Mouse (Mus musculus): ENCODE measurements around the gene Zmat5. TPM values are rescaled to one million over a fixed set of nuclear protein-coding genes. Genes with fewer than 3 reads are reported as not detected.
"Not testable (repeated sequence)": the region's sequence is repeated elsewhere in the genome, so short reads cannot be mapped to it uniquely, and the experiment has no call there.

Zmat5 gene
- polyA plus RNA-seq, 1 experiment from 2014 or later = 57.3 TPM

GRCm38 (mm10) chr11:4705178-4705577, 700 bp downstream of the Zmat5 start:
- WGBS = 10% methylated on average over 4 of the region's 4 CpGs
- DNase-seq (ENCODE audit: low spot score) (no peak), ATAC-seq (ENCODE audit: low FRiP score) (no peak)
- Histone ChIP-seq H3K4me2 (replicated peaks) (peak overlapping the region; percentile 94), H3K9me3 (ENCODE audit: control insufficient read depth, low read length) (no peaks in the 10 kb centered on the region), H3K9ac (peak overlapping the region; percentile 74), H3K4me1 (replicated peaks; ENCODE audit: control insufficient read depth, insufficient read depth, low read length) (peaks cover 21% of the 10 kb centered on the region), H3K27me3 (ENCODE audit: control insufficient read depth, insufficient read depth, low read length) (no peaks in the 10 kb centered on the region), H3K4me3 (replicated peaks; ENCODE audit: low read length) (peak overlapping the region; percentile 49), H3K36me3 (replicated peaks; ENCODE audit: control insufficient read depth, insufficient read depth) (peaks cover 14% of the 10 kb centered on the region; the same call in 1 of the 2 replicates), H3K27ac (no peak overlapping the region)

DNA sequence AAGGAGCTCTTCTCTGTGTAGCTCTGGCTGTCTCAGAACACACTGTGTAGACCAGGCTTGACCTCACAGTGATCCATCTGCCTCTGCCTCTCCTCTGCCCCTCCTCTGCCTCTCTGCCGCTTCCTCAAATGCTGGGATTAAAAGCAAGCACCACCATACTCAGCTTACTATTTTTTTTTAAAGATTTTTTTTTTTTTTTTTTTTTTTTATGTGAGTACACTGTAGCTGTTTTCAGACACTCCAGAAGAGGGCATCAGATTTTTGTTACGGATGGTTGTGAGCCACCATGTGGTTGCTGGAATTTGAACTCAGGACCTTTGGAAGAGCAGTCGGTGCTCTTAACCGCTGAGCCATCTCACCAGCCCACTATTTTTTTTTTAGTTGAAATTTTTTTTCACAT, 5.7 kb downstream of the Zmat5 start:
- H3K9ac ChIP-seq; H3K9me3 ChIP-seq (ENCODE audit: control insufficient read depth, low read length); H3K4me2 ChIP-seq (replicated peaks); H3K4me1 ChIP-seq (replicated peaks; ENCODE audit: control insufficient read depth, insufficient read depth, low read length); H3K36me3 ChIP-seq (replicated peaks; ENCODE audit: control insufficient read depth, insufficient read depth); DNase-seq (ENCODE audit: low spot score); H3K27me3 ChIP-seq (ENCODE audit: control insufficient read depth, insufficient read depth, low read length); H3K4me3 ChIP-seq (replicated peaks; ENCODE audit: low read length); H3K27ac ChIP-seq; ATAC-seq (ENCODE audit: low FRiP score): not testable (repeated sequence)
- 91% methylated on average over 4 of the region's 4 CpGs for WGBS

- H3K4me3 ChIP-seq (replicated peaks; ENCODE audit: low read length) = no peak overlapping the region
- H3K27ac ChIP-seq = no peak overlapping the region
- H3K9me3 ChIP-seq (ENCODE audit: control insufficient read depth, low read length) = no peaks in the 10 kb centered on the region
- H3K4me1 ChIP-seq (replicated peaks; ENCODE audit: control insufficient read depth, insufficient read depth, low read length) = no peaks in the 10 kb centered on the region
- no peak overlapping the region for H3K9ac ChIP-seq
- DNase-seq (ENCODE audit: low spot score) (no peak), ATAC-seq (ENCODE audit: low FRiP score) (no peak)
- no peaks in the 10 kb centered on the region for H3K36me3 ChIP-seq (replicated peaks; ENCODE audit: control insufficient read depth, insufficient read depth)
- H3K4me2 ChIP-seq (replicated peaks) = no peak overlapping the region
- H3K27me3 ChIP-seq (ENCODE audit: control insufficient read depth, insufficient read depth, low read length) = no peaks in the 10 kb centered on the region
Measured at GRCm38 (mm10) chr11:4712822-4713221, 8.3 kb downstream of the Zmat5 start.

DNA sequence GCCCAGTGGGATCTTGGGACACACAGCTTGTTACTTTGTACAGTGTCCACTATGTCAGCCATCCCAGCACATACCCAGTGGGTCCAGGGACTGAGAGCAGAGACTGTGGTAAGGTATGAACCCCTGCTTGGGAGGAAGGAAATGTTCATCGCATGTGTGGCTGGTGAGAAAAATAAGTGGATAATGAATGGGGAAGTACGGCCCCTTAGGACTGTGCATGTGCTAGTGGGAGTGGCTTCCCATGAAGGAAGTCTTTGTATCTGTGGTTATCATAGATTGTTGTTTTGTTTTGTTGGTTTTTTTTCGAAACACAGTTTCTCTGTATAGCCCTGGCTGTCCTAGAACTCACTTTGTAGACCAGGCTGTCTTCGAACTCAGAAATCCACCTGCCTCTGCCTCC, 10.2 kb downstream of the Zmat5 start:
- Histone ChIP-seq H3K4me1 (replicated peaks; ENCODE audit: control insufficient read depth, insufficient read depth, low read length) (no peaks in the 10 kb centered on the region), H3K4me3 (replicated peaks; ENCODE audit: low read length) (no peak overlapping the region), H3K9me3 (ENCODE audit: control insufficient read depth, low read length) (no peaks in the 10 kb centered on the region), H3K9ac (no peak overlapping the region), H3K4me2 (replicated peaks) (no peak overlapping the region), H3K27ac (no peak overlapping the region), H3K36me3 (replicated peaks; ENCODE audit: control insufficient read depth, insufficient read depth) (no peaks in the 10 kb centered on the region), H3K27me3 (ENCODE audit: control insufficient read depth, insufficient read depth, low read length) (no peaks in the 10 kb centered on the region)
- ATAC-seq (ENCODE audit: low FRiP score) (no peak), DNase-seq (ENCODE audit: low spot score) (no peak)
- 93% methylated on average over 4 of the region's 4 CpGs for WGBS

DNA sequence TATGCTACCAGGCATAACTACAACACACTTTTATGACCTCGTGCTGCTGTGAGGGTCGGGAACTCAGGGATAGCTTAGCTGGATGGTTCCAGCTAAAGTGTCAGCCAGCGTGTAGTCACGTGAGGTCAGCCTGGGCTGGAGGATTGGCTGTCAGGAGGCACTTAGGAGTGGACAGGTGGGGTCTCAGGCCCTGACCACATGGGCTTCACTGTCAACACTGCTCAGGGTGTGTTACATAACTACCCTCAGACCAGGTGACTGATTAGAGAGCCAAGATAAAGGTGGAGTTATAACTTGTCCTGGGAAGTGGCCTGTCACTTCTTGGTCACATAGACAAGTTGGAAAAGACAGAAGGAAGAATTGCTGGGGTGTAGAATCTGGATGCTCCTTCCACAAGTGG, 11.1 kb downstream of the Zmat5 start:
- WGBS = 88% methylated on average over 4 of the region's 4 CpGs
- Histone ChIP-seq H3K9me3 (ENCODE audit: control insufficient read depth, low read length) (no peaks in the 10 kb centered on the region), H3K4me2 (replicated peaks) (no peak overlapping the region), H3K27me3 (ENCODE audit: control insufficient read depth, insufficient read depth, low read length) (no peaks in the 10 kb centered on the region), H3K36me3 (replicated peaks; ENCODE audit: control insufficient read depth, insufficient read depth) (no peaks in the 10 kb centered on the region), H3K4me1 (replicated peaks; ENCODE audit: control insufficient read depth, insufficient read depth, low read length) (no peaks in the 10 kb centered on the region), H3K9ac (no peak overlapping the region), H3K27ac (no peak overlapping the region), H3K4me3 (replicated peaks; ENCODE audit: low read length) (no peak overlapping the region)
- DNase-seq (ENCODE audit: low spot score) = no peak
- no peak for ATAC-seq (ENCODE audit: low FRiP score)

DNA sequence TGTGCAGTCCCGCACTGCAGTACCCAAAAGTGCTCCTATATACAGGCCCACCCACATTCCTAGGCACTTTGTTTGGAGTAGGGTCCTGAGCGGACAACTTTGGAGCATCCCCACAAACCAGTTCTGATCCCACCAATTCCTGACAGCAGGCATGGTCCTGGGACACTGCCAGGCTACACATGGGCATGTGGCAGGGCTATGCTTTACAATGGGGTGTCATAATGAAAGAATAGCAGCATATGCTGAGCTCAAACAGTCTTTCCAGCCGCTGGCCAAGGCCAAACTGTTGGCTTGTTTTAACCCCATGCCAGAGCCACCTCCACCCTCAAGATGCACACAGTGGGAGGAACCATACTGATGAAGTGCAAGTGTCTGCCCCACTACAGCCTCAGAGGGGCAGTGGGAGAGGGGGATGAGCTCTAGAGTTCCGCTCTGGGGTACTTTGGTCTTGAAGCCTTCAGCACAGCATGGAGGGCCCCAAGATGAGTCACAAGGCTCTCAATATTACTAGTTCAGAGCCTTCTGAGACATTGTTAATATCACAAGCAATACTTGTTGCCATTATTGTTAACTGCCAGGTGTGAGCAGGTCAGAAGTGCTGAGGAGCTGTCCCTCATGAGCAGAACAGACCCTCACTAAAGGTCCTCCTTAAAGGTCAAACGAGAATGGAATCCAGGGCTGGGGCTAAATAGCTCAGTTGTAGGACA, 12.2 kb downstream of the Zmat5 start:
- WGBS = 92% methylated on average over 5 of the region's 5 CpGs
- peaks cover 6% of the 10 kb centered on the region; the same call in 1 of the 2 replicates for H3K4me1 ChIP-seq (replicated peaks; ENCODE audit: control insufficient read depth, insufficient read depth, low read length)
- no peaks in the 10 kb centered on the region for H3K9me3 ChIP-seq (ENCODE audit: control insufficient read depth, low read length)
- DNase-seq (ENCODE audit: low spot score) (no peak), ATAC-seq (ENCODE audit: low FRiP score) (no peak)
- no peak overlapping the region for H3K27ac ChIP-seq
- no peaks in the 10 kb centered on the region for H3K27me3 ChIP-seq (ENCODE audit: control insufficient read depth, insufficient read depth, low read length)
- H3K4me2 ChIP-seq (replicated peaks) = no peak overlapping the region
- no peaks in the 10 kb centered on the region for H3K36me3 ChIP-seq (replicated peaks; ENCODE audit: control insufficient read depth, insufficient read depth)
- H3K9ac ChIP-seq = no peak overlapping the region
- no peak overlapping the region for H3K4me3 ChIP-seq (replicated peaks; ENCODE audit: low read length)

DNA sequence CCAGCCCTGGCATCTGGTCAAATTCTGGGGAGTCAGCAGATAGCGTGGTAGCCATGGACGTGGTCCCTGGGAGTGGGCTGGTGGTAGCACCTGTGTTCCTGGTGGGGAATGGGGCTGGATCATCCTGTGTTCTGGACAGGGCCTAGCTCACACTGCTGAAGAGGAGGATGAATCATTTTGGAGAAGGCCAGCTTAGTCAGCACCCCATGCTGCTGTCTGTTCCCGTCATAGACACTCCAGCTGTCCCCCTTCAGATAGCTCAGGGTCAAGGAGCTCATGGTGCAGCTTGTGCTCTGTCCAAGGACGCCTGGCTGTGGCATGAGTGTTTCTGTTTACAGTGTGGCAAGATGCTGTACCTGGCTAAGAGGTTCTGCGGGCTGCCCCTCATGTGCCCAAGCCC, 14.1 kb downstream of the Zmat5 start:
- Histone ChIP-seq H3K27me3 (ENCODE audit: control insufficient read depth, insufficient read depth, low read length) (no peaks in the 10 kb centered on the region), H3K4me3 (replicated peaks; ENCODE audit: low read length) (no peak overlapping the region), H3K4me2 (replicated peaks) (no peak overlapping the region), H3K4me1 (replicated peaks; ENCODE audit: control insufficient read depth, insufficient read depth, low read length) (peaks cover 6% of the 10 kb centered on the region; the same call in 1 of the 2 replicates), H3K9me3 (ENCODE audit: control insufficient read depth, low read length) (no peaks in the 10 kb centered on the region), H3K9ac (no peak overlapping the region), H3K36me3 (replicated peaks; ENCODE audit: control insufficient read depth, insufficient read depth) (peaks cover 13% of the 10 kb centered on the region; the same call in 1 of the 2 replicates), H3K27ac (no peak overlapping the region)
- ATAC-seq (ENCODE audit: low FRiP score) (no peak), DNase-seq (ENCODE audit: low spot score) (no peak)
- 82% methylated on average over 5 of the region's 5 CpGs for WGBS

DNA sequence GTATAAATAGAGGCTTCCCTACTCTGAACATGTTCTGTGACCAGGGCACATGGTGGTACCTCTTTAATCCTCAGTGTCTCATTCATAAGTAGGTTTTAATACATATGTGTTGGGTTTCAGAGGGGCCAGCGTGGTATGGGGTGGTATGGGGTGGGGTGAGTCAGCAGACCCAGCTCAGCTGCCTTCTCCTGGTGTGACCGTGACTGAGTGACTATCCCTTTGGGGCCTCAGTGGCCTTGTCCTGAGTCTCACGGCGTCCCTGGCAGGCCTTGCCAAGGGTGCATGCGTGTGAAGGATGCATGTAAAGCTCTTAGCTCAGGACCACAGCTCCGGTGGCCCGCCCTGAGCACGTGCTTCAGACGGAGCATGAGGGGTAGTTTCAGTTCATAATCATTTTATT, 15.5 kb downstream of the Zmat5 start:
- ATAC-seq (ENCODE audit: low FRiP score) (no peak), DNase-seq (ENCODE audit: low spot score) (no peak)
- H3K27ac ChIP-seq = no peak overlapping the region
- H3K4me3 ChIP-seq (replicated peaks; ENCODE audit: low read length) = no peak overlapping the region
- 87% methylated on average over 9 of the region's 9 CpGs for WGBS
- H3K36me3 ChIP-seq (replicated peaks; ENCODE audit: control insufficient read depth, insufficient read depth) = peaks cover 26% of the 10 kb centered on the region; the same call in 1 of the 2 replicates
- no peaks in the 10 kb centered on the region for H3K27me3 ChIP-seq (ENCODE audit: control insufficient read depth, insufficient read depth, low read length)
- H3K4me1 ChIP-seq (replicated peaks; ENCODE audit: control insufficient read depth, insufficient read depth, low read length) = peaks cover 6% of the 10 kb centered on the region; the same call in 1 of the 2 replicates
- H3K9me3 ChIP-seq (ENCODE audit: control insufficient read depth, low read length) = no peaks in the 10 kb centered on the region
- no peak overlapping the region for H3K9ac ChIP-seq
- no peak overlapping the region for H3K4me2 ChIP-seq (replicated peaks)

DNA sequence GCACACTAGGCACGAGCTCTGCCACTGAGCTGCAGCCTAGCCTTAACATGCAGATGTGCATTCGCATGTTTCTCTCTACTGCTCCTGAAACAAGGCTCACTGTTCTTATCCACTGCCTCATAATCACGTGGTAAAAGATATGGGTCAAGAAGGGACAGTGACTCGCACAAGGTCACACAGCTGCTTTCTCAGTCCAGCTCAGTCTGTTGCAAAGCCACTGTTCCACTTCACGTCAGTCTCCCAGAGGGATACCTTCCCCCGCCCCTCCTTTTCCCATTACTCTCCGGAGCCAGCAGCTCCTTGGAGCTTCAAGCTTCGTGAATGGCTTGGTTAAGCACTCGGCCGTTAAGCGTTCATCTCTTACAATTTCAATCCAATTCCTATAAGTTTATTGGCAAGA, 15.9 kb downstream of the Zmat5 start:
- WGBS = 59% methylated on average over 11 of the region's 11 CpGs
- no peak for ATAC-seq (ENCODE audit: low FRiP score)
- no peak for DNase-seq (ENCODE audit: low spot score)

More for the DNA sequence above, 15.9 kb downstream of the Zmat5 start:
- Histone ChIP-seq H3K27me3 (ENCODE audit: control insufficient read depth, insufficient read depth, low read length) (no peaks in the 10 kb centered on the region), H3K27ac (no peak overlapping the region), H3K9ac (no peak overlapping the region), H3K36me3 (replicated peaks; ENCODE audit: control insufficient read depth, insufficient read depth) (peaks cover 31% of the 10 kb centered on the region; the same call in 1 of the 2 replicates), H3K9me3 (ENCODE audit: control insufficient read depth, low read length) (no peaks in the 10 kb centered on the region), H3K4me2 (replicated peaks) (no peak overlapping the region), H3K4me3 (replicated peaks; ENCODE audit: low read length) (no peak overlapping the region), H3K4me1 (replicated peaks; ENCODE audit: control insufficient read depth, insufficient read depth, low read length) (peaks cover 6% of the 10 kb centered on the region; the same call in 1 of the 2 replicates)
